Mouse (Mus musculus) midbrain, embryonic 16.5 days (tissue): Measurements from ENCODE around the gene Aim2. TPM values are rescaled to one million over a fixed set of nuclear protein-coding genes. Genes with fewer than 3 reads are reported as not detected.

Experiments
- ATAC-seq: fragments of 200-750 bp; cut with Nextera tagmentation; 2 replicates; pipeline ENCODE4 v1.8.0; 2017; ENCODE audit warnings: moderate TSS enrichment
- H3K27ac ChIP-seq: fragments of 300-500 bp; sonication (generic); 2 replicates; pipeline ENCODE4 v1.5.1; 2014; ENCODE audit warnings: mild to moderate bottlenecking, low read length, mixed read lengths
- H3K27me3 ChIP-seq: fragments of 300-500 bp; sonication (generic); 2 replicates; pipeline ENCODE4 v1.6.1; 2014; ENCODE audit warnings: low read depth, low read length, mixed read lengths; ENCODE audit not compliant: control insufficient read depth, insufficient read depth
- H3K36me3 ChIP-seq: fragments of 300-500 bp; sonication (generic); 2 replicates; pipeline ENCODE4 v1.6.1; 2014; ENCODE audit warnings: mild to moderate bottlenecking, low read length, moderate library complexity, mixed read lengths; ENCODE audit not compliant: control insufficient read depth, insufficient read depth
- H3K4me1 ChIP-seq: fragments of 300-500 bp; sonication (generic); 2 replicates; pipeline ENCODE4 v1.6.1; 2014; ENCODE audit warnings: mild to moderate bottlenecking, low read length, mixed read lengths; ENCODE audit not compliant: control insufficient read depth, insufficient read depth
- H3K4me2 ChIP-seq: fragments of 300-500 bp; sonication (generic); 2 replicates; pipeline ENCODE4 v1.6.1; 2014; ENCODE audit warnings: mild to moderate bottlenecking, low read length, mixed read lengths
- H3K4me3 ChIP-seq: fragments of 300-500 bp; sonication (generic); 2 replicates; pipeline ENCODE4 v1.5.1; 2014; ENCODE audit warnings: low read depth, mild to moderate bottlenecking, low read length, moderate library complexity, mixed read lengths
- H3K9ac ChIP-seq: fragments of 300-500 bp; sonication (generic); 2 replicates; pipeline ENCODE4 v1.6.1; 2014; ENCODE audit warnings: low read depth, low read length, mixed read lengths
- H3K9me3 ChIP-seq: fragments of 300-500 bp; sonication (generic); replicated peaks from 2 replicates; pipeline ENCODE4 v1.6.1; 2014; ENCODE audit warnings: mild to moderate bottlenecking, low read length, mixed read lengths; ENCODE audit not compliant: control insufficient read depth, poor library complexity, severe bottlenecking
- WGBS: fragments of 180-500 bp; shearing (Covaris S2); extraction: QIAGEN DNeasy Blood & Tissue Kit; methylation state at CpG from one replicate; pipeline ENCODE4 v1.1.7; 2014; 5-methylcytosine and 5-hydroxymethylcytosine counted together
- polyA plus RNA-seq: library from polyadenylated mRNA; unstranded; fragments of >200 nt; fragmentation: Nextera tagmentation; extraction: Ambion mirVana; gene quantifications from 2 replicates; pipeline ENCODE4 v1.2.1, GENCODE M21; 2015

The Aim2 gene
- polyA plus RNA-seq, 1 experiment from 2014 or later: 1.5 TPM

DNA sequence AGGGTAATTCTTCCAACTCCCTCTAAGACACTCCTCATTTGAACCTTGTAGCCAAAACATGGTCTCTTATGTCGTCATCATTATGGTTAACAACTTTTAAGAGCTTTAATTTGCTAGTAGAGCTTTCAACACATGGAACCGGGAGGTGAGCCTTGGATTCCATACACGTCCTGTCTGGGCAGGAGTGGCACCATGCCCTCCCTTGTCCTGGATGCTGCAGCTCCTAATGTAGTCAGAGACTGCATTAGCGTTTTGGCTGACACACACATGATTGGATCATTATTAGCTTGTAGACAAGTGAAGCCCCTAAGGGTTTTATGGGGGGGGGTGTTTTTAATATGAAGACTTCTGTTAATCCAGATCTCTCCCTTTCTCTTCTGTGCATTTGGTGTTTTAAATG, 25.7 kb upstream of the Aim2 start:
- no peak overlapping the region for H3K27ac ChIP-seq
- 64% methylated on average over 4 of the region's 4 CpGs for WGBS
- ATAC-seq: no peak

DNA sequence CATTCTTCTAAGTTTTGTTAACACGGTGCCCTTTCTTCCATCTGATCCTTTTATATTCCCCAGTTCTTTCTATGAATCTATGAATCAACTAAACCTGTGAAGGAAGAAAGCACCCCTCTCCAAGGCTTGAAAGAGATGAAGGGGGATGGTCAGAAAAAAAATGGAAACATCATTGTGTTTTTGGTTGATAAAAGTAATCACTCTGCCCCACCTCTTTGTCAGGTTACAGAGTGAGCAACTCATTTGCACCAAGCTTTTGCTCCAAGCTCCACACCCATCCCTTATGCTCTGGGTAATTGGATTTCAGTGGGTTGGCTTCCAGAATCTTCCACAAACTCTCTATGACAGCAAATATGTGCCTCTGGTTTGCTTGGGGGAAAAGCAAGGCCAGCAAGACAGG, 25.3 kb upstream of the Aim2 start:
- no peak for ATAC-seq

More for the DNA sequence above, 25.7 kb upstream of the Aim2 start:
- Histone ChIP-seq H3K36me3 (no peaks in the 10 kb centered on the region), H3K4me1 (0 out of 2 replicates have a peak, but pooled peaks cover 6% of the 10 kb centered on the region), H3K9me3 (no peaks in the 10 kb centered on the region), H3K4me3 (no peak overlapping the region), H3K4me2 (no peak overlapping the region), H3K9ac (no peak overlapping the region), H3K27me3 (no peaks in the 10 kb centered on the region)

DNA sequence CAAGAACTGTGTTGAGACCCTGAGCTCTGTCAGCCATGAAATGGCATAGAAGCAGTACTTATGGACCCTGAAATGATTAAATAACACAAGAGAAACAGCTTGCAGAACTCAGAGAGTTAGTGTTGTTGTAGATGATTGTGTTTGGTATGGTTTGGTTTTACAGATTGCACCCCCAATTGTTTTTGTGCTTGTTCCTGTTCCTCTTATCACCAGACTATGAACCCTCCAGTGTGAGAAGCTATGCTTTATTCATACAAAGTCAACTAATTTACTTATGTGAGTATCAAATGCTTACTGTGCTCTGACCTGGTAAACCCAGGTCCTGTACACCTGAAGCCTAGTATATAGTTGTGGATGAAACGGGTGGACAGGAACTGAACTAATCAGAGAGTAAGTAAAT, 24.1 kb upstream of the Aim2 start:
- Histone ChIP-seq H3K27ac (no peak overlapping the region), H3K4me2 (no peak overlapping the region), H3K27me3 (no peaks in the 10 kb centered on the region), H3K9me3 (no peaks in the 10 kb centered on the region), H3K4me1 (0 out of 2 replicates have a peak, but pooled peaks cover 6% of the 10 kb centered on the region), H3K4me3 (no peak overlapping the region), H3K9ac (no peak overlapping the region), H3K36me3 (no peaks in the 10 kb centered on the region)
- 55% methylated on average over 1 of the region's 1 CpGs for WGBS
- ATAC-seq: no peak

More for the DNA sequence above, 25.3 kb upstream of the Aim2 start:
- Histone ChIP-seq H3K4me3 (no peak overlapping the region), H3K4me2 (no peak overlapping the region), H3K36me3 (no peaks in the 10 kb centered on the region), H3K27me3 (no peaks in the 10 kb centered on the region), H3K9me3 (no peaks in the 10 kb centered on the region), H3K27ac (no peak overlapping the region), H3K9ac (no peak overlapping the region), H3K4me1 (0 out of 2 replicates have a peak, but pooled peaks cover 6% of the 10 kb centered on the region)
- whole genome bisulfite sequencing: 85% methylated on average over 1 of the region's 1 CpGs

GRCm38 (mm10) chr1:173328446-173328845, 22.2 kb upstream of the Aim2 start:
- Histone ChIP-seq H3K9ac (no peak overlapping the region), H3K36me3 (no peaks in the 10 kb centered on the region), H3K4me3 (no peak overlapping the region), H3K4me1 (0 out of 2 replicates have a peak, but pooled peaks cover 6% of the 10 kb centered on the region), H3K27ac (no peak overlapping the region), H3K9me3 (no peaks in the 10 kb centered on the region), H3K4me2 (no peak overlapping the region), H3K27me3 (no peaks in the 10 kb centered on the region)
- 59% methylated on average over 8 of the region's 8 CpGs for WGBS
- no peak for ATAC-seq

GRCm38 (mm10) chr1:173329185-173329584, 21.5 kb upstream of the Aim2 start:
- Histone ChIP-seq H3K9me3 (no peaks in the 10 kb centered on the region), H3K4me1 (0 out of 2 replicates have a peak, but pooled peaks cover 6% of the 10 kb centered on the region), H3K27ac (0 out of 2 replicates have a peak overlapping the region, but pooled peaks have one; percentile 2), H3K4me2 (no peak overlapping the region), H3K27me3 (no peaks in the 10 kb centered on the region), H3K4me3 (no peak overlapping the region), H3K9ac (no peak overlapping the region), H3K36me3 (no peaks in the 10 kb centered on the region)
- 52% methylated on average over 4 of the region's 4 CpGs for WGBS
- peak; percentile 34 for ATAC-seq

DNA sequence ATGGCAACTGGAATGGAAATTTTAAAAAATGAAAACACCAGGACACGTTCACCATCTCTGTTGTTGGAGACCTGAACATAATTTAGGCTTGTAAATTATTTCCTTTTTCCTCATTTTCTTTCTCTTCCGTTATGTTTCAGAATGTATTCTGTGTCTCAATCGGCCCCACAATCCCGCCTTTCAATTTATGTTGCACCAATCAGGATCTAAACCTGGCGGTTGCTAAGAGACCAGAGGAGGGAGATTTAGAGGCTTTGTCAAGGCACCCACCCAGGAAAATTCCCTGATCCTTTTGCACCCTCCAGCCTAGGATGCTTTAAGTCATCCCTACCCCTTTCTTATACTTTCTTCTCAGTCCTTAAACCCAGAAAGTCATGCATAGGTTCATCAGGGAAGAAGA, 20.9 kb upstream of the Aim2 start:
- Histone ChIP-seq H3K4me3 (no peak overlapping the region), H3K9me3 (no peaks in the 10 kb centered on the region)
- 54% methylated on average over 5 of the region's 5 CpGs for WGBS

DNA sequence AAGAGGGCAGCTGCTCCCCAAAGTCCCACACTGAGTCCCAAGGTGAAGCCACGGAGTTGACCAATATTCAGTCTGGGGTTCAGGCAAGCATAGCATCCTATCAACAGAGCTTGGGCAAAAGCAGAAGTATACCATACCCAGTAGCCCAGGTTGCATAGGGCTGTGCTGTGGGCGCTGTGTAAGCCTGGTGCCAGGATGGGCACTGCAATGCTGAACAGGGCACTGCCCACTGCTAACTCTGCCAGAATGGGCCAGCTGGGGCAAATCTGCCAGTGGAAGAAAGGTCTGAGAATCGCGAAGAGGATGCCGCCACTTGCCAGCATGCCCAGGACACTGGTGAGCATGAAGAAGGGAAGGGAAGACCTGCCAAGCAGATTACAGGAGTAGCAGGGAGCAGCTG, 18.3 kb upstream of the Aim2 start:
- no peaks in the 10 kb centered on the region for H3K9me3 ChIP-seq
- H3K4me1 ChIP-seq: 0 out of 2 replicates have a peak, but pooled peaks cover 6% of the 10 kb centered on the region
- no peak for ATAC-seq
- H3K9ac ChIP-seq: no peak overlapping the region
- no peak overlapping the region for H3K4me3 ChIP-seq
- no peak overlapping the region for H3K4me2 ChIP-seq
- WGBS: 91% methylated on average over 5 of the region's 5 CpGs
- no peak overlapping the region for H3K27ac ChIP-seq
- no peaks in the 10 kb centered on the region for H3K27me3 ChIP-seq
- H3K36me3 ChIP-seq: peaks cover 13% of the 10 kb centered on the region; the same call in 1 of the 2 replicates

More for the DNA sequence above, 20.9 kb upstream of the Aim2 start:
- H3K4me2 ChIP-seq: no peak overlapping the region
- no peaks in the 10 kb centered on the region for H3K36me3 ChIP-seq
- no peak overlapping the region; the same call in 1 of the 2 replicates for H3K27ac ChIP-seq
- no peaks in the 10 kb centered on the region for H3K27me3 ChIP-seq
- no peak overlapping the region for H3K9ac ChIP-seq
- peak; percentile 51 for ATAC-seq
- H3K4me1 ChIP-seq: 0 out of 2 replicates have a peak, but pooled peaks cover 6% of the 10 kb centered on the region

- Histone ChIP-seq H3K4me1 (0 out of 2 replicates have a peak, but pooled peaks cover 6% of the 10 kb centered on the region), H3K9ac (no peak within 1 kb of the TSS), H3K27ac (no peak within 1 kb of the TSS), H3K36me3 (peaks cover 16% of the 10 kb centered on the region; the same call in 1 of the 2 replicates), H3K4me2 (no peak within 1 kb of the TSS), H3K9me3 (no peaks in the 10 kb centered on the region), H3K27me3 (no peaks in the 10 kb centered on the region), H3K4me3 (no peak within 1 kb of the TSS)
- WGBS: 72% methylated on average over 9 of the region's 9 CpGs
- ATAC-seq: no peak
Measured at GRCm38 (mm10) chr1:173333312-173334253, 17.1 kb upstream of the Aim2 start, which contains the start of gene Ackr1. Ackr1 (minus strand) TSS chr1:173333750.

- 51% methylated on average over 11 of the region's 11 CpGs for WGBS
Measured at GRCm38 (mm10) chr1:173335903-173336302, 14.8 kb upstream of the Aim2 start.

More at GRCm38 (mm10) chr1:173335903-173336302, 14.8 kb upstream of the Aim2 start:
- 0 out of 2 replicates have a peak, but pooled peaks have one; percentile 18 for ATAC-seq
- H3K36me3 ChIP-seq: peaks cover 25% of the 10 kb centered on the region
- no peaks in the 10 kb centered on the region for H3K4me1 ChIP-seq
- H3K27me3 ChIP-seq: no peaks in the 10 kb centered on the region
- no peak overlapping the region for H3K4me2 ChIP-seq
- no peak overlapping the region for H3K9ac ChIP-seq
- no peak overlapping the region for H3K4me3 ChIP-seq
- no peaks in the 10 kb centered on the region for H3K9me3 ChIP-seq
- H3K27ac ChIP-seq: no peak overlapping the region
